13 mouse cellular contexts compared by ENCODE assay signal in genomic region chr2:166457381-166458172, GRCm38 (mm10).
DNase-seq lines count a peak whose midpoint lies in the region; ATAC-seq lines count a peak whose summit lies in the region.
"Had no signal": no experiment of that assay in that cellular context is flagged by ENCODE, and none has a peak within 500 bp of the region (broad histone marks: within the 10 kb centered on the region; RNA-seq: fewer than 3 reads in every experiment).

No protein-coding gene starts in this region.

- DNase-seq in lung, postnatal 25 days (ENCODE audit: low spot score): no peak
- DNase-seq in mesoderm, embryonic 11.5 days (ENCODE audit: low read depth, low spot score): peak; percentile 49
- no peak for DNase-seq in adrenal gland, adult (ENCODE audit: inconsistent age in 2 of 2, low spot score in 1 of 2)
- no peak for DNase-seq in MN1 (ENCODE audit: low spot score)
- DNase-seq: adrenal gland, adult 2 months; cerebellum, adult 11-12 months; liver, embryonic 13.5 days had no signal

- peak overlapping the region; percentile 14; the same call in 1 of the 2 replicates for H3K4me2 ChIP-seq in lung, embryonic 15.5 days
- H3K4me2 ChIP-seq in embryonic facial prominence, embryonic 12.5 days (replicated peaks): no peak overlapping the region
- no peak overlapping the region for H3K4me2 ChIP-seq in midbrain, embryonic 13.5 days (replicated peaks)
- H3K4me2 ChIP-seq: heart, embryonic 11.5 days; hindbrain, embryonic 15.5 days; liver, embryonic 13.5 days had no signal

- no peaks in the 10 kb centered on the region for H3K27me3 ChIP-seq in lung, embryonic 15.5 days
- no peaks in the 10 kb centered on the region for H3K27me3 ChIP-seq in embryonic facial prominence, embryonic 12.5 days
- no peaks in the 10 kb centered on the region for H3K27me3 ChIP-seq in midbrain, embryonic 13.5 days
- H3K27me3 ChIP-seq: liver, embryonic 13.5 days had no signal

- H3K36me3 ChIP-seq in lung, embryonic 15.5 days: no peaks in the 10 kb centered on the region
- no peaks in the 10 kb centered on the region for H3K36me3 ChIP-seq in embryonic facial prominence, embryonic 12.5 days
- no peaks in the 10 kb centered on the region for H3K36me3 ChIP-seq in midbrain, embryonic 13.5 days
- H3K36me3 ChIP-seq: hindbrain, embryonic 15.5 days; liver, embryonic 13.5 days had no signal

- ATAC-seq in lung, embryonic 15.5 days (ENCODE audit: borderline replicate concordance, extremely low read depth, low FRiP score, low TSS enrichment): peak; percentile 60
- peak; percentile 75 for ATAC-seq in CD4-positive, CD25-positive, alpha-beta regulatory T cell, adult 4 months
- no peak for ATAC-seq in embryonic facial prominence, embryonic 12.5 days (ENCODE audit: insufficient number of reproducible peaks, insufficient read depth, low FRiP score, low TSS enrichment)
- ATAC-seq in midbrain, embryonic 13.5 days: no peak

- H3K9ac ChIP-seq in lung, embryonic 15.5 days: no peak overlapping the region
- no peak overlapping the region for H3K9ac ChIP-seq in embryonic facial prominence, embryonic 12.5 days
- H3K9ac ChIP-seq in midbrain, embryonic 13.5 days (replicated peaks): no peak overlapping the region
- H3K9ac ChIP-seq: hindbrain, embryonic 15.5 days; liver, embryonic 13.5 days had no signal

- H3K9me3 ChIP-seq in lung, embryonic 15.5 days: no peaks in the 10 kb centered on the region
- no peaks in the 10 kb centered on the region for H3K9me3 ChIP-seq in embryonic facial prominence, embryonic 12.5 days
- H3K9me3 ChIP-seq in midbrain, embryonic 13.5 days: no peaks in the 10 kb centered on the region
- H3K9me3 ChIP-seq: hindbrain, embryonic 15.5 days; liver, embryonic 13.5 days had no signal

- H3K4me3 ChIP-seq in lung, embryonic 15.5 days: no peak overlapping the region
- H3K4me3 ChIP-seq in embryonic facial prominence, embryonic 12.5 days: no peak overlapping the region
- no peak overlapping the region for H3K4me3 ChIP-seq in midbrain, embryonic 13.5 days (replicated peaks)
- H3K4me3 ChIP-seq: hindbrain, embryonic 15.5 days; liver, embryonic 13.5 days had no signal

- H3K27ac ChIP-seq in lung, embryonic 15.5 days: peak overlapping the region; percentile 56
- H3K27ac ChIP-seq in embryonic facial prominence, embryonic 12.5 days: peak overlapping the region; percentile 73
- H3K27ac ChIP-seq in midbrain, embryonic 13.5 days: no peak overlapping the region
- H3K27ac ChIP-seq: hindbrain, embryonic 15.5 days; liver, embryonic 13.5 days had no signal

- H3K4me1 ChIP-seq in lung, embryonic 15.5 days: peaks cover 16% of the 10 kb centered on the region
- H3K4me1 ChIP-seq in embryonic facial prominence, embryonic 12.5 days: peaks cover 35% of the 10 kb centered on the region
- H3K4me1 ChIP-seq in midbrain, embryonic 13.5 days (replicated peaks): peaks cover 5% of the 10 kb centered on the region; the same call in 1 of the 2 replicates
- H3K4me1 ChIP-seq: liver, embryonic 13.5 days had no signal

- WGBS in lung, embryonic 15.5 days: 22% methylated on average over 16 of the region's 16 CpGs
- 40% methylated on average over 16 of the region's 16 CpGs for WGBS in embryonic facial prominence, embryonic 12.5 days
- 72% methylated on average over 16 of the region's 16 CpGs for WGBS in midbrain, embryonic 13.5 days

Comparison
In these comparisons a context has a peak if more than half of its experiments do, and no peak if none do; other contexts are left out.
1. ATAC-seq: peak in lung, embryonic 15.5 days (single experiment) and CD4-positive, CD25-positive, alpha-beta regulatory T cell, adult 4 months (single experiment); none in embryonic facial prominence, embryonic 12.5 days (single experiment) and midbrain, embryonic 13.5 days (single experiment).